Mouse (Mus musculus): ENCODE data around the gene Gm28635.

Gene Gm28635

GRCm38 (mm10) chr2:84637452-84638165 is 40.2 kb downstream of the Gm28635 start:
- no peak for DNase-seq (ENCODE audit: low read depth, low spot score)

GRCm38 (mm10) chr2:84636231-84636741 is 41.6 kb downstream of the Gm28635 start:
- DNase-seq (ENCODE audit: low read depth, low spot score): no peak

- DNase-seq (ENCODE audit: low read depth, low spot score): no peak
Observed at GRCm38 (mm10) chr2:84635611-84636010, 42.2 kb downstream of the Gm28635 start.

- DNase-seq (ENCODE audit: low read depth, low spot score): no peak
Observed at GRCm38 (mm10) chr2:84634934-84635482, 42.8 kb downstream of the Gm28635 start.

- no peak for DNase-seq (ENCODE audit: low read depth, low spot score)
Observed at GRCm38 (mm10) chr2:84634006-84634405, 43.8 kb downstream of the Gm28635 start.

GRCm38 (mm10) chr2:84632999-84633398 is 44.8 kb downstream of the Gm28635 start:
- no peak for DNase-seq (ENCODE audit: low read depth, low spot score)

GRCm38 (mm10) chr2:84632001-84632400 is 45.8 kb downstream of the Gm28635 start:
- DNase-seq (ENCODE audit: low read depth, low spot score): no peak

GRCm38 (mm10) chr2:84627036-84627435 is 50.8 kb downstream of the Gm28635 start:
- DNase-seq (ENCODE audit: low read depth, low spot score): no peak

GRCm38 (mm10) chr2:84626366-84626975 is 51.4 kb downstream of the Gm28635 start:
- no peak for DNase-seq (ENCODE audit: low read depth, low spot score)

- no peak for DNase-seq (ENCODE audit: low read depth, low spot score)
Observed at GRCm38 (mm10) chr2:84624201-84624600, 53.6 kb downstream of the Gm28635 start.

- DNase-seq (ENCODE audit: low read depth, low spot score): no peak
Observed at GRCm38 (mm10) chr2:84623428-84624119, 54.3 kb downstream of the Gm28635 start.

GRCm38 (mm10) chr2:84622668-84623067 is 55.2 kb downstream of the Gm28635 start:
- DNase-seq (ENCODE audit: low read depth, low spot score): no peak

- DNase-seq (ENCODE audit: low read depth, low spot score): no peak
Observed at GRCm38 (mm10) chr2:84619646-84620340, 58.0 kb downstream of the Gm28635 start.

GRCm38 (mm10) chr2:84618914-84619313 is 58.9 kb downstream of the Gm28635 start:
- DNase-seq (ENCODE audit: low read depth, low spot score): no peak

GRCm38 (mm10) chr2:84617637-84618515 is 60.0 kb downstream of the Gm28635 start:
- DNase-seq (ENCODE audit: low read depth, low spot score): peak; percentile 24

- no peak for DNase-seq (ENCODE audit: low read depth, low spot score)
Observed at GRCm38 (mm10) chr2:84612764-84613163, 65.1 kb downstream of the Gm28635 start.

- no peak for DNase-seq (ENCODE audit: low read depth, low spot score)
Observed at GRCm38 (mm10) chr2:84607842-84608241, 70.0 kb downstream of the Gm28635 start.

- DNase-seq (ENCODE audit: low read depth, low spot score): no peak
Observed at GRCm38 (mm10) chr2:84600977-84601376, 76.9 kb downstream of the Gm28635 start.

GRCm38 (mm10) chr2:84599270-84599888 is 78.5 kb downstream of the Gm28635 start:
- no peak for DNase-seq (ENCODE audit: low read depth, low spot score)

GRCm38 (mm10) chr2:84597123-84597522 is 80.7 kb downstream of the Gm28635 start:
- DNase-seq (ENCODE audit: low read depth, low spot score): no peak
